Mouse (Mus musculus): ENCODE results near the gene Sh3pxd2a. TPM values are rescaled to one million over a fixed set of nuclear protein-coding genes. Genes with fewer than 3 reads are reported as not detected.

The Sh3pxd2a gene
- polyA plus RNA-seq, 1 experiment from 2014 or later: 2.3 TPM

DNA sequence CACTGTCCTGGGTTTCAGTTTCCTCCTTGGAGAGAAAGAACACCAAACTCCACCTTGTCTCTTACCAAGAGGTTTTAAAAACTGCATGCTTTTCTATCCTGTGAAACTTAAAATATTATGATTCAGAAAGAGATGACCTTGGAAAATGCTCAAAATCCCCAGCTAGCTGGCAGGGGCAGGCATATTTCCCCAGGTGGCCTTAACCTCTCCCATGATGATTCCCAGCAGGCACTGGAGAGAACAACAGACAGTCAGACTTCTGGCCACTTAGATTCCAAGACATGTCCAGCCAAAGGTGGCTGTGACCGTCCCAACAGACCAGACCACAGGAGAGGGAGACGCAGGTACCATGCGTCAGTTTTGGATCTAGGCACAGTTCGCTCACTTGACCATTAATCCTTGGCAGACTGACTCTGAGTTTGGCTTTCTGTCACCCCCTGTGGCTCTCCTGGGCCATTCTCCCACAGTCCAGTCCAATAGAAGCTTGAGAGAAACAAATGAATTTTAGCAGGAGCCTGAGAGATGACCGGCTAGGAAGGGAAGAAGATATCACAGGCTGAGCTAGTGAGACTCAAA, 159.9 kb downstream of the Sh3pxd2a start:
- Histone ChIP-seq H3K4me2 (no peak overlapping the region), H3K27me3 (no peaks in the 10 kb centered on the region), H3K4me3 (no peak overlapping the region), H3K4me1 (replicated peaks) (peaks cover 20% of the 10 kb centered on the region), H3K9me3 (no peaks in the 10 kb centered on the region), H3K27ac (replicated peaks) (no peak overlapping the region), H3K9ac (no peak overlapping the region), H3K36me3 (no peaks in the 10 kb centered on the region)
- 73% methylated on average over 5 of the region's 5 CpGs for WGBS
- no peak for ATAC-seq (ENCODE audit: low FRiP score, low read depth)

DNA sequence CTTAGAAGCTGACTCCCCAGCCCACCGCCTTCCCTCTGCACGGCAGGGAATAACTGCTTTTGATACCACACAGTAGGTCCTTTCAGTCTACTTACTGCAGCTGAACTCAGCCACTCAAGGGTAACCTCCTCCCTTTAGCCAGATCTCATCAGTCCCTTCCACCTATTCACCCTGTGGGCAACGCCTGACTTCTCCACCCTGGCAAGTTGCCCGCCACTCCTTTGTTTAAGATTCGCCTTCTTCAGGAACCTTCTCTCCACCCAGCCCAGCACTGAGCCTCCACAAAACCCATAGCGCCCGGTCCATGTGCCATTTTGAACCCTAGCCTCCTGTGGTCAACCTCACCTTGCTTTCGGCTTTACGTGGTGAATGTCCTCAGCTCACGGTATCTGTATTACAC, 161.1 kb downstream of the Sh3pxd2a start:
- Histone ChIP-seq H3K27ac (replicated peaks) (no peak overlapping the region), H3K36me3 (no peaks in the 10 kb centered on the region), H3K4me2 (no peak overlapping the region), H3K4me3 (no peak overlapping the region), H3K4me1 (replicated peaks) (peaks cover 20% of the 10 kb centered on the region), H3K9ac (no peak overlapping the region), H3K27me3 (no peaks in the 10 kb centered on the region), H3K9me3 (no peaks in the 10 kb centered on the region)
- WGBS: 78% methylated on average over 10 of the region's 10 CpGs
- no peak for ATAC-seq (ENCODE audit: low FRiP score, low read depth)

DNA sequence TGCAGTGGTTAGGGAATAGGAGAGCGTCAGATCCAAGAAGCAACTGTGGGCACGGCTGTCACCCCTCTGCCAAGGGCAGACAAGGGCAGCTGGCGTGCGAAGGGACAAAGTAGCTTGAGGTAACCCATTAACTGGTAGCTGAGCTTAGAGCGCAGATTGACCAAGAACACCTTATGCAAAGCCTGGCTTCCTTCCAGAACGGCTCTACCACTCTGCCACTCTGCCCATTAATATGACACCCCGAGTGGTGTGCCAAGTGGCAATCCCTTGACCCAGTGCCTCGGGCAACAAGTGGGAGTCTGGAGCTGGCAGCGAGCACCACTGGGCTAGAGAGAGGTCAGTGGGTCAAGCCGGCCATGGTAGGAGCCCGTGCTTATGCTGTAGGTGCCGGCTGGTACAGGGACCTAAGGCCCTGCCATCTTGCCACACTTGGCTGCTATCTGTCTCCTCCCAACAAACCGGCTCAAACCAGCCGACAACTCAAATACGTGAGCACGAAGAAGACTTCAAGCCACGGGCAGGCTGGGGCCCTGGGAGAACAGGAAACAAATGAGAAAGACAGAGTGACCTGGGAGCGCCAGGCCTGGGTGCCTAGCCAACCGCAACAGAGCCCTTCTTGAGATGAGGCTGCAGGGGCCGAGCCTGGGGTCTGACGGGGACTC, 161.9 kb downstream of the Sh3pxd2a start:
- Histone ChIP-seq H3K27me3 (no peaks in the 10 kb centered on the region), H3K9ac (no peak overlapping the region), H3K9me3 (no peaks in the 10 kb centered on the region), H3K4me2 (no peak overlapping the region), H3K4me1 (replicated peaks) (peaks cover 20% of the 10 kb centered on the region), H3K36me3 (no peaks in the 10 kb centered on the region), H3K4me3 (no peak overlapping the region), H3K27ac (replicated peaks) (peak overlapping the region; percentile 43)
- 50% methylated on average over 21 of the region's 21 CpGs for WGBS
- ATAC-seq (ENCODE audit: low FRiP score, low read depth): 0 out of 2 replicates have a peak, but pooled peaks have one; percentile 19

DNA sequence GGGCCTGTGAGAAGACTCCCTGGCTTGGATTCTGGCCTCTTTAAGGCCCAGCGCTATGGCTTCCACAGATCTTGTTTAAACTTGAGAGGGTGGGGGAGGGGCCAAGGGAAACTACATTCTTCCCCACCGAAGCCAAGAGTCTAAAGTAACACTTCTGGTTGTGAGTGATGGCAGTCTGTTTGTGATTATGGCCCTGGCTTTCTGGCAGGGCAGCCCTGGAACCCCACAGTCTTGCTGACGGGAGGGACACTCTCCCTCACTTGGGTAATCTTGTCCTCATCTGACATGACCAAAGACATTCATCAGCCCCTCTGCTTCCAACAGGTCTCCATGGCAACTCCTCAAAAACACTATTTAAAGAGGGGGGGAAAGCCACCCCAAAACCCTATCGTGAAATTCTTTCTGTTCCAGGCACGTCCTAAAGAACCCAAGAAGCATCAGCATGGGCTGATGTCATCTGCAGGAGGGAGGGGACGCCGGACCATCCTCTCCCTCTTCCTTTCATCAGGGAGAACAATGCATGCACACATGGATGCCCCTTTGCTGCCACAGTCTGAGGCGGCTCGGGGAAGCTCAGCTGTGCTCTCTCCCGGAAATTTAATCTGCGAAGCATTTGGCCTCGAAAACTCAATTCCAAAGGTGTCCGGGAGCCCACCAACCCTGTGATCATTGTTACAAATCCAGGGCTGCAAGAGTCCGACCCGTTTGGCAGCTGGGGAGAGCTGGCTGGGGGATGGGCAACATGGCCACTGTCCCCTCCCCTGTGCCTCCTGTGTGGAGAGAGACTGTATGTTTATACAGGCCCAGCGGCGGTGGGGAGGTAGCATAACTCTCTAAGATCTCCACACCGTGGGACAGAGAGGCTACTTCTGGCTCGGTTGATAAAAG, 162.7 kb downstream of the Sh3pxd2a start:
- Histone ChIP-seq H3K9ac (no peak overlapping the region), H3K4me2 (peak overlapping the region; percentile 21; the same call in 1 of the 2 replicates), H3K9me3 (no peaks in the 10 kb centered on the region), H3K27ac (replicated peaks) (peak overlapping the region; percentile 43), H3K4me3 (no peak overlapping the region), H3K36me3 (no peaks in the 10 kb centered on the region), H3K27me3 (no peaks in the 10 kb centered on the region), H3K4me1 (replicated peaks) (peaks cover 20% of the 10 kb centered on the region)
- WGBS: 7% methylated on average over 19 of the region's 19 CpGs
- peak; percentile 73; the same call in 1 of the 2 replicates for ATAC-seq (ENCODE audit: low FRiP score, low read depth)

DNA sequence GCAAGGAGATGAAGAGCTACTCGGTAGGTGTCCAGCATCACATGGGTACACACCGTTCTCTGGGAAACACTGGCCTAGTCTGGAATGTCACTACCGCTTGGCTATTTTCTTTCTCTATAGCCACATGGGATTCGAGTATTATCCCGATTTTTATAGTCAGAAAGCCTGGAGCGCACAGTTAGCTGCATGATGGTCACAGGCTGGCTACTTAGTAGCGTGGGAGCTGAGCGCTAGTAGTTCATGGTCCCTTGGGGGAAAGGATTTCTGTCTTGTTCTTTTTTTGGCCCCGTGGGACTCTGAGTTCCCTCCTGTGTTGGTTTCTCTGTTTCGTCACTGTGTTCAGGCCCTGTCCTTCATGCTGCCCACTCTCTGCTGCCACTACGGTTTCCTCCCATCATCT, 166.1 kb downstream of the Sh3pxd2a start:
- peaks cover 20% of the 10 kb centered on the region for H3K4me1 ChIP-seq (replicated peaks)
- H3K4me3 ChIP-seq: no peak overlapping the region
- no peaks in the 10 kb centered on the region for H3K27me3 ChIP-seq
- no peak overlapping the region for H3K4me2 ChIP-seq
- H3K27ac ChIP-seq (replicated peaks): no peak overlapping the region
- 66% methylated on average over 11 of the region's 11 CpGs for WGBS
- no peaks in the 10 kb centered on the region for H3K9me3 ChIP-seq
- no peak overlapping the region for H3K9ac ChIP-seq
- no peaks in the 10 kb centered on the region for H3K36me3 ChIP-seq
- no peak for ATAC-seq (ENCODE audit: low FRiP score, low read depth)

DNA sequence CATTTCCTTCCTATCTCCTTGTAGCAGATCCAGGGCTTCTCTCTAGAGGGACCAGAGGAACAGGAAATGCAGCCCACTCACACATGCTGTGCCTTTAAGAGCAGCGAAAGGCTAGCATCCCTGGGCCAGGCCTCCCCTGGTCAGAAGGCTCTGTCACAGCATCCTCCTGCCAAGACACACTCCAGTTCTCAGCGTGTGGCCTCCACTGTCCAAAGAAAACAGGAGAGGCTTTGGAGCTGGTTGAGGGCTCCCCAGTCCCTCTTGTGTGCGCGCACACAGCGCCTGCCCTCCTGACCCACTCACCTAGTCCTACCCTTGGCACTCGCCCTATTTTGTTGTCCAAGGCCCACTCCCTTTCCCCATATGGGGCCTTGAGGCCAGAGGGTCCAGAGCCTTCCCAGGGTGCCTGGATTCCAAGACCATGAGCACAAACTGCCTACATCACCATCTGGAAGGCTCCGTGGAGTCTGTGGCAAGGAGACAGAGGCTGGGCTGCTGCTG, 171.7 kb downstream of the Sh3pxd2a start:
- H3K36me3 ChIP-seq: no peaks in the 10 kb centered on the region
- no peaks in the 10 kb centered on the region for H3K9me3 ChIP-seq
- no peak overlapping the region for H3K4me2 ChIP-seq
- ATAC-seq (ENCODE audit: low FRiP score, low read depth): peak; percentile 27; the same call in 1 of the 2 replicates
- 50% methylated on average over 7 of the region's 7 CpGs for WGBS
- no peaks in the 10 kb centered on the region for H3K27me3 ChIP-seq
- H3K4me1 ChIP-seq (replicated peaks): peaks cover 8% of the 10 kb centered on the region
- H3K4me3 ChIP-seq: no peak overlapping the region
- no peak overlapping the region for H3K27ac ChIP-seq (replicated peaks)
- H3K9ac ChIP-seq: no peak overlapping the region

DNA sequence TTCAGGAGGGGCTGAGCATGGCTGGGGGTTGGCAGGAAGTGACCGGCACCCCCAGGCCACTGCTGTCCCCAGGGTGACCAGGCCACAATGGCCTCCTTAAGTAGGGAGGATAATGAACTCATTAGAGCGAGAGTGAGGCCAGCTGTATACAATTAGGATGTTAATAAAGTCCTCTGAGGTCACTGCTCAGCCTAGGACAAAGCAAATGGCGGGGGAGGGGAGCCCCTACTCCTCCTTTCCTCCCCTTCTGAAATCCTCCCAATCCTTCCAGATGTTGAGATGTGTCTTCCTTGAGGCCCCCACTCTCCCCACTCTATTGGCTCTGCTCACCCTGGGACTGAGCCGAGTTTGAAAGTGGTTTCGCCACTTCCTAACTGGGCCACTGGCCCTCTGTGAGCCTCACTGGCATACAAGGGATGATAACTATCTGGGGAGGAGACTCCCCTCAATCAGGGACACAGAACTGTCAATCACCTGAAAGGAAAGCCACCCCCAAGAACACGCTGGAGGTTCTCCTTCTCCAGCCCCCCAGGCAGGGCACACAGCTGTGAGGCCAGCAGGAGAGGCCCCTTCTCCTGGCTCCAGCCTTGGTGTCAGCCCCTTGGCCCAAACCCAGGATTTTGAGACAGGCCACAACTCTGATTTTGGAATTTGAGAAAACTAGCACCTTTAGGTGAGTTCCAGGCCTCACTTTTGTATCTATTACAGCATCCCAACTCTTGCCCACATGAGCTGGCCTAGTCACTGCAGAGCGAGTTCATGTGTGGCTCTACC, 172.7 kb downstream of the Sh3pxd2a start:
- H3K9me3 ChIP-seq: no peaks in the 10 kb centered on the region
- no peak for ATAC-seq (ENCODE audit: low FRiP score, low read depth)
- H3K4me3 ChIP-seq: no peak overlapping the region
- H3K9ac ChIP-seq: no peak overlapping the region
- no peak overlapping the region for H3K27ac ChIP-seq (replicated peaks)
- 37% methylated on average over 7 of the region's 7 CpGs for WGBS
- H3K4me1 ChIP-seq (replicated peaks): peaks cover 8% of the 10 kb centered on the region
- no peaks in the 10 kb centered on the region for H3K27me3 ChIP-seq
- no peaks in the 10 kb centered on the region for H3K36me3 ChIP-seq
- no peak overlapping the region for H3K4me2 ChIP-seq

DNA sequence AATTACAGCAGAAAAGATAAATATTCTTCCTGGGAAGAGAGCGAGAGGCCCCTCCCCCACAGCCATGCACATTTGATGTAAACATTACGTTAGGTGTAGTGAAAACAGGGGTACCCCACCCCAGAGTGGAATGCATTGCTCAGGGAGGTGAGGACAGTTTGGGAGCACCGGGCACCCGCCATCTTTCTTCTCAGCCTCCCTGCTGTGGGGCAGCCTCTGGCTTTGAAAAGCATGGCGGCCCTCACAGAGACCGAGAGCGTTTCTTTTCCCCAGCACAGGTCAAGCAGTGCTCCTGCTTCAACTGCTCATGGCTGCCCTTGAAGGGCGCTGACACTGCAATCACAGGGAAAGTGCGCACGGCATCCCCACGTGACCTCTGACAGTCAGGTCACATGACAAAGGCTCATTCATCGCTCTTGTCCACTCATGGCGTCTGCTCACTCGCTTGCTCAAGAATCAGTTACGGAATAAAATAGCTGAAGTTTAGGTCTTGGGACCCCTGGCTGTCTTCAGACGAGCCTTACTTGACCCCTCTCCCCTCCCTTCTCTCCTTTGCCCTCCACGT, 177.2 kb downstream of the Sh3pxd2a start:
- Histone ChIP-seq H3K4me3 (no peak overlapping the region), H3K36me3 (no peaks in the 10 kb centered on the region), H3K27me3 (no peaks in the 10 kb centered on the region), H3K4me1 (replicated peaks) (peaks cover 8% of the 10 kb centered on the region), H3K9ac (no peak overlapping the region), H3K4me2 (no peak overlapping the region), H3K9me3 (no peaks in the 10 kb centered on the region), H3K27ac (replicated peaks) (no peak overlapping the region)
- 54% methylated on average over 17 of the region's 17 CpGs for WGBS
- ATAC-seq (ENCODE audit: low FRiP score, low read depth): peak; percentile 28; the same call in 1 of the 2 replicates

DNA sequence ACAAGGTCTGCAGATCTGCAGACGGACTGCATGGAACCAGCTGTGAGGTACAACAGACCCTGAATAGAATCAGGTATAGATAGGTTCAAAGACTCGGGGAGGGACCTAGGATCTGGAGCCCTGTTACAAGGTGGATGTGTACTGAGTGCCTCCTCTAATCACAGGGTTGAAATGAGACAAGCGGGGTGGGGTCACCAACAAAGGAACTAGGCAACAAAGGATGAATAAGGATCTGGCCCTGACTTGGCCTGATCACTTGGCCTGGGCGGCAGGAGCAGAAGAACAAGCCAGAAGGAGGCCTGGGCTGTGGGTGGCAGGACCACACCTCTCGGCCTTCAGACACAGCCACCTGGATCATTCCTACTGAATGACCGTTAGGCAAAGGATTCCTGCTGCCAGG, 178.6 kb downstream of the Sh3pxd2a start:
- no peaks in the 10 kb centered on the region for H3K27me3 ChIP-seq
- H3K4me2 ChIP-seq: no peak overlapping the region
- no peaks in the 10 kb centered on the region for H3K36me3 ChIP-seq
- no peak overlapping the region for H3K9ac ChIP-seq
- H3K4me1 ChIP-seq (replicated peaks): 0 out of 2 replicates have a peak, but pooled peaks cover 3% of the 10 kb centered on the region
- 79% methylated on average over 6 of the region's 6 CpGs for WGBS
- H3K9me3 ChIP-seq: no peaks in the 10 kb centered on the region
- no peak overlapping the region for H3K4me3 ChIP-seq
- no peak for ATAC-seq (ENCODE audit: low FRiP score, low read depth)
- H3K27ac ChIP-seq (replicated peaks): no peak overlapping the region

DNA sequence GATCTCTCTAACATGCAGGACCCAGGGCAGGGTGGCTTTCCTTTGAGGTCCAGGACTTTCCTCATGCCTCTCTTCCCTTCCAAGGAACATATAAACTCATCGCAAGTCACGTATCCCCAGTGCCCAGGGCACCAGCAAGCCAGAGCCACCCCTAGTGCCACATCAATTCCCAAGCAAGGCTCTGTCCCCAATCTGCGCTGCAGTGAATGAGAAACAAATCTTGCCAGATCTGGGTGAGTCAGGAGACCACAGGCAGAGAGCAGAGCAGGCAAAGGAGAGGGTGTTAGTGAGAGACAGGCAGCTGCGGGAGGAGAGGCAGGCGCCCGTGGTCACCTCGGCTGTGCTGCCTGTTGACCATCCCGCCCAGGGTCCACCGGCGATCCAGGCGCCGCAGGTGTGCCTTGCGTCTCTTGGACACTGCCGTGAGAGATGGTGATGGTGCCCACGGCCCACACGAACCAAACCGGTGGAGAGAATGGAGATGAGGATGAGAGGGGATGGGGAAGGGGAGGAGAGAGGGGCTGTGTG, 181.4 kb downstream of the Sh3pxd2a start:
- 98% methylated on average over 17 of the region's 17 CpGs for WGBS

DNA sequence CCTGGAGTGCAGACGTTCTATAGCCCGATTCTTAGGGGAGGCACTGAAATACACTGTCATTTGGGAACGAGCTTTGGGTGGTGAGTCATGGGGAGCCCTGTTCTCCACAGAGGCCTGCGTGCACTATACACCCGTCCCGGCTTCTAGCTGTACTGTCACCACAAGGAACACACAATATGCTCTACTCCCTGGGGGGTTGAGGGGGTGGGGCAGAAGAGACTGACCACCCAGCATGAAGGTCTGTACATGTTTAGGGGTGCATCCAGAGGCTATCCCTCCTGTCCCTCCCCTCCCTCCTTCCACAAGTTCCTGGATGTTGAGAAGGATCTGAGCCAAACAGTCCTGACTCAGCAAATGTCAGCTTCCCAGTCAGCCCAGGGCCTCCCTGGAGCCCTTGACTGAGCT, 182.1 kb downstream of the Sh3pxd2a start:
- H3K4me1 ChIP-seq (replicated peaks): peaks cover 15% of the 10 kb centered on the region
- H3K9ac ChIP-seq: no peak overlapping the region
- no peak for ATAC-seq (ENCODE audit: low FRiP score, low read depth)
- H3K4me3 ChIP-seq: no peak overlapping the region
- H3K36me3 ChIP-seq: no peaks in the 10 kb centered on the region
- no peaks in the 10 kb centered on the region for H3K27me3 ChIP-seq
- H3K27ac ChIP-seq (replicated peaks): no peak overlapping the region
- H3K4me2 ChIP-seq: no peak overlapping the region
- no peaks in the 10 kb centered on the region for H3K9me3 ChIP-seq
- 80% methylated on average over 6 of the region's 6 CpGs for WGBS

More for the DNA sequence above, 181.4 kb downstream of the Sh3pxd2a start:
- Histone ChIP-seq H3K9me3 (no peaks in the 10 kb centered on the region), H3K9ac (no peak overlapping the region), H3K36me3 (no peaks in the 10 kb centered on the region), H3K4me3 (no peak overlapping the region), H3K27ac (replicated peaks) (no peak overlapping the region), H3K4me2 (no peak overlapping the region), H3K27me3 (no peaks in the 10 kb centered on the region), H3K4me1 (replicated peaks) (peaks cover 15% of the 10 kb centered on the region)
- no peak for ATAC-seq (ENCODE audit: low FRiP score, low read depth)

All from hindbrain, embryonic 15.5 days (tissue).